Mouse (Mus musculus) brain, adult 2 months (tissue): ENCODE data around the gene Fosl1.
A peak's percentile ranks its signal among the peaks of the same experiment; 100 is the strongest.
"Not testable (repeated sequence)": the region's sequence is repeated elsewhere in the genome, so short reads cannot be mapped to it uniquely, and the experiment has no call there.

Experiments
- DNase-seq: peaks from one replicate; pipeline ENCODE4 v3.0.0; 2011; ENCODE audit warnings: low read depth, low spot score

The Fosl1 gene

DNA sequence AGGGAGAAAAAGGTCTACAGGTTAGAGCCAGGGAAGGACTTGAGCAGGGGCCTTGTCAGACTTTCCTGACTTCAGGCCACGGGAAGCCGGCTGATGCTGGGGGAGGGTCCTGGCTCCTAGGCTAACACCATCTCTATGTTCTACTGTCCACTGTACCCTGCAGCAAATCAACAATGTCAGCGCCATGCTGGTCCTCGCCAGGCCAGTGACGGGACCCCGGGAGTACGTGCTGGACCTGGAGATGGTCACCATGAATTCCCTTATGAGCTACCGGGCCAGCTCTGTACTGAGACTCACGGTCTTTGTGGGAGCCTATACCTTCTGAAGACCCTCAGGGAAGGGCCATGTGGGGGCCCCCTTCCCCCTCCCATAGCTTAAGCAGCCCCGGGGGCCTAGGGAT lies 34.1 kb downstream of the Fosl1 start:
- DNase-seq = no peak

DNA sequence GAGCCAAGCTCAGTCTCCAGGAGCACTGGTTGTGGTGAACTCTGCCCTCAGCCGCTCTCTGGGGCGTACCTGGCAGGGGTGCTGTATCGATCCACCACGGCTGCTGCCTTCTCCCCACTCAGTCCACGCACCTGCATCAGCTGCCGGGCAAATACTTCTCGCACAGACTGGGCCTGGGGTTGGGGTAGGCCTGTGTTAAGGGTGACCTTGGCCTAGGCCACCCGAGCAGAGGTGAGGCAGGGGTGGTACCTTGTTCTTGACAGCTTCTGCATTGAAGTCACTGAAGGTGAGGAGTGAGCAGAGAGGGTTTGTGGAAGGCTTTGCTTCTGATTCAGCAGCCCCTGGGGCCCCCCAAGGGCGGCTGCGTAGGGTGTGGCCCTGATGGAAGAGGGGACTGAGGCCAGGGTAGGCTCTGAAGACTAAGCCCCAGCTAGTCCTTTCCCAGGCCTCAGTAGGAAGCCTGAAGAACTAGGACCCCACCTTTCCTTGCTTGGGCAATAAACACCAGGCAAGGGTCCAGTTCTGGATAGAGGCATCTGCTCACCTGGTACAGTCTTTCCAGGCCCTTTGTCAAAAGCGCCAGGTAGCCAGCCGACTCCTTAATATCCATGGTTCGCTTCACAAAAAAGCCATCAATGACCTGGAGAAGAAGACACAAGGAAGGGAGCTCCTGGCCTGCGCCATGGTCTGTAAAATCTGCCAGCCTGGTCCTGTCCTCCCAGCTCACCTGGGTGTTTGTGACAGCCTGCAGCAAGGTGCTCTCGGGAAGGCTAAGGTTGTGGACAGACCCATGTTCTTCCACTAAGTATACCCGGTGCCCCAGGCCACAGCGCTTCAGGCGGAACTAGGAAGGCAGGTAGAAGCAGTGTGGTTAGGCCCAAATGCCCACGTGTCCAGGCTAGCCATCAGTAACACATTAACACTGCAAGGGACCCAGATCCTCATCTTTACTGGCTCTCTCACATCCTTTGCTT lies 36.3 kb downstream of the Fosl1 start:
- DNase-seq = no peak

- DNase-seq = no peak
Observed at GRCm38 (mm10) chr19:5484496-5484895, 37.1 kb downstream of the Fosl1 start.

- peak; percentile 36 for DNase-seq
Observed at GRCm38 (mm10) chr19:5485371-5485770, 38.0 kb downstream of the Fosl1 start.

DNA sequence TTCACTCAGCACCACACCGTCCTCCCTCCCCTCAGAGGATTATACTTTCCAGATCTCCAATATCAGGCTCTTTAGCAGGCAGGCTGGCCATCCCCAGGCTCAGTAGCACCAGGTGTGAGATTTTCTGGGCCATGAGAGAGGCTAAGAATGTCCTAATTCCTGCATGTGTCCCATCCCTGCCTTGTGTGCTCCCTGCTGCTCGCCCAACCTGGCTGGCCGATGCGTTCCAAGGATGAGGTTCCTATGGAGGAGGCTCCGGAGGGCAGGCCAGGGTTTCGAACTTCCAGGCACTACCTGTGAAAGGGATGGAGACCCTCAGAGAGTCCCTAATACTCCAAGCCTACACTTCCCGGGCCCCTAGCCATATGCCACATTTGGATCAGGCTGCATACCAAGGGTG lies 38.5 kb downstream of the Fosl1 start:
- peak; percentile 91 for DNase-seq

DNA sequence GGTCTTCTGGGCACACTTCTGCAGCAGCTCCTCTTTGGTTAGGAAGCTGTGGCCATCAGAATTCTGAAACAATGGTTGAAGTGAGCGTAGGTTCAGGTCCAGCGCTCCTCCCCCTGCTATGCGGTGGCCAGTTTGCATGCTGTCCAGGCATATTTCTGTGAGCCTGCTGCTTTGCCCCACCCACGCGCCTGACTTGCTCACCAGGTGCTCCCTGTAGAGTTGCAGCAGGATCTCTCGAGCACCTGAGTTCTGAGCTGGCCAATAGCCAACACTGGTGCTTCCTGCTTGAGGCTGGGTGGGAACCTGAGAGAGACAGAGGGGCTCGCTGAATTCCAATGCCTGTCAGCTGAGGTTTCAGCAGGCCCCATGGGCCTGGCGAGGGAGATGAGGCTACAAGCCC lies 38.9 kb downstream of the Fosl1 start:
- peak; percentile 75 for DNase-seq

GRCm38 (mm10) chr19:5486771-5487170 lies 39.4 kb downstream of the Fosl1 start:
- no peak for DNase-seq

DNA sequence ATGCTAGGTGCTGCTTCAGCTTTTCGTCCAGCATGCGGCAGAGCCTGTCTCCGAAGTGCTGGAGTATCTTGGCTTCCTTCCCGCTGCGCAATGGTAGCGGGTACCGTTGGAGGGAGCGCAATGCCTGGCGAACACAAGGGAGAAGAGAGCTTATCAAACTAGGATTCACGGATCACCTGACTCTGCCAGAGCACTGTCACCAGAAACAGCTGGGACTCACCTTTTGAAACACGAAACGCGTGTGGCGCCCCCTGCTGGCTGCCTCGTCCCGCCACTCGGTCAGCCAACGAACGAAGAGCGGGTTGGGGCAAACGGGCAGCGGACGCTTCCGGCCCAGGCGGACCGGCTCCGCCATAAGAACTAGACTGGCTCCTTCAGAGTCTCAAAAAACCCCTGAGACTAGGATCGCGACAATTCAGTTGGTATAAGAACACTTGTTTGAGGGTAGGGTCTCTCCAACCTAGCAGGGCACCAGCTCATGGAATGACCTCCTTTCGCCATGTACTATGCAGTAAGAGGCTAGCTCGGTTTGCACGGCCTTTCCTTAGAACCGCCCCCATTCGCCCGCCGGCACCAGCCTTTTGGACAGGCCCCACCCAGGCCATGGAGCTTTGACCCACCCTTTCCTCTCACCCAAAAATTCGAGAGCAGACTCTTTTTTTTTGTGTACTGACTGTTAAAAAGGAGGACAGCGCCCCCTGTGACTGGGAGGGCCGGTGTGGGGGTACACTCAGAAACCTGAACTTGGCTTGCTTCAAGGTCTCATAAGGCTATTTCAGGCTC lies 40.6 kb downstream of the Fosl1 start, which contains the start of gene Mus81:
TSS of gene Mus81 (minus strand) at position 635 of the 783 bp plus-strand sequence.
- peak; percentile 99 for DNase-seq

- DNase-seq = peak; percentile 99
Observed at GRCm38 (mm10) chr19:5488878-5489571, 41.7 kb downstream of the Fosl1 start.

DNA sequence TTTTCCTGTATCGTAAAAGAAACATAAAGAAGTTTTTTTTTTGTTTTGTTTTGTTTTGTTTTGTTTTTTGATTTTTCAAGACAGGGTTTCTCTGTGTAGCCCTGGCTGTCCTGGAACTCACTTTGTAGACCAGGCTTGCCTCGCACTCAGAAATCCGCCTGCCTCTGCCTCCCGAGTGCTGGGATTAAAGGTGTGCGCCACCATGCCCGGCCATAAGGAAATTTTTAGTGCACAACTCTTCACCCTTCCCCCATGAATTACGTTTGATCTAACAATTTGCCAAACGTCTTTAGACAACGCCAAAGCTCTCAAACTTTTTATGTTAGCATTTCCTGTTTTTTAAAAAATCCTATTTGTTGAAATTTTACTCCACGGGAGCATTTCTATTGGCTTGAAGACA lies 42.4 kb downstream of the Fosl1 start:
- not testable (repeated sequence) for DNase-seq

- DNase-seq = peak; percentile 99
Observed at GRCm38 (mm10) chr19:5490313-5490897, 43.1 kb downstream of the Fosl1 start, which contains the start of gene Cfl1. TSS of gene Cfl1 (plus strand) at chr19:5490455.

DNA sequence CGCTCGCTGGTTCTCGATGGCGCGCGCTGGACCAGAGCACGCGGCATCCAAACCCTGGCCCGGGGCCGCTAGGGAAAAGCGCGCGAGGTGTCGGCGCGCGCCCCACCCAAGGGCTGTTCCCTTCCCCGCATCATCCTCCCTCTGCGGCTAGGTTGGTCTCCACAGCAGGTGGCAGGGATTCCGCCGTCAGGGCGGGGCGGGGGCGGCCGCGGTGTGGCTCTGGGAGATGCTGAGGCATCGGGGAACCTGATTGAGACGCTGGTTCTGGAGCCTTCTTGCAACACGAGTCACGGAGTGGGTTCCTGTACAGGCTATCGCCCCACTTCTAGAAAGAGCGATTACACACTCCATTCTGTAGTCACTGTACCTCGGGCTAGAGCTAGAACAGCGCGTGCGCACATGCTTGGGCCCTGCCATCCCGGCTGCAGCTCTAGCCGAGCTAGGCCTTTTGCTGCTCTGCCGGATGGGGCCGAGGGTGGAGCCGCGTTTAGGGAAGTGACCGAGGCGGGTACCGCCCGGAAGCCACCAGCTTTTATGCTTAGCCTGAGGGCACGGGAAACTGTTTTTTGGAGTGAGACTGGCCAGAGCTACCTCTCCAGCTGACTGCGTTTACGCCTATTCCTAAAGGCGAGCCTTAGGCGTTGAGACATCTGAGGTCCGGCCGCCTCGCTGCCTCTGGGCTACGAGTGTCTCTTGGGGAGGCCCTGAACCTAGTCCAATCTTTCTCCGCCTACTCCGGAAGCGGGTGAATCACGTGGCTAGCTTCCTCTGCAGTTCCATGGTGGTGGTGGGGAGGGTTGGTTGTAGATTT lies 43.8 kb downstream of the Fosl1 start:
- peak; percentile 94 for DNase-seq

DNA sequence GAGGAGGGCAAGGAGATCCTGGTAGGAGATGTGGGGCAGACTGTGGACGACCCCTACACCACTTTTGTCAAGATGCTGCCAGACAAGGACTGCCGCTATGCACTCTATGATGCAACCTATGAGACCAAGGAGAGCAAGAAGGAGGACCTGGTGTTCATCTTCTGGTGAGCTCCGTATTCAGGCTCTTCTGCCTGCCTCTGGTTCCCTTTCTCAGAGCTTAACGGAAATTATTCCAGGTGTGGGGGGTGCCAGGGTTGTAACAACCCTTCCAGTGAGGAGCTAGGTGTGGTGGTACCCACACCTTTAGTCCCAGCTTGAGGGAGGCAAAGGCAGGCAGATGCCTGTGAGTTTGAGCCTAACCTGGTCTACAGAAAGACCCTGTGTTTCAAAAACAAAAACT lies 45.3 kb downstream of the Fosl1 start:
- no peak for DNase-seq

DNA sequence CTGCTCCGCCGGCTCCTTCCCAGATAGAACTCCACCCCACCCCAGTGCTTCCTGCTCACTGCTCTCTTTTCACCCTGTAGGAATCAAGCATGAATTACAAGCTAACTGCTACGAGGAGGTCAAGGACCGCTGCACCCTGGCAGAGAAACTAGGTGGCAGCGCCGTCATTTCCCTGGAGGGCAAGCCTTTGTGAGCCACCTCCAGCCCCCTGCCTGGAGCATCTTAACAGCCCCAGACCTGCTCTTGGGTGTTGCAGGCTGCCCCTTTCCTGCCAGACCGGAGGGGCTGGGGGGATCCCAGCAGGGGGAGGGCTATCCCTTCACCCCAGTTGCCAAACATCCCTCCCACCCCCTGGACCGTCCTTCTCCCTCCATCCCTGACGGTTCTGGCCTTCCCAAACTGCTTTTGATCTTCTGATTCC lies 46.0 kb downstream of the Fosl1 start:
- DNase-seq = not testable (repeated sequence)

DNA sequence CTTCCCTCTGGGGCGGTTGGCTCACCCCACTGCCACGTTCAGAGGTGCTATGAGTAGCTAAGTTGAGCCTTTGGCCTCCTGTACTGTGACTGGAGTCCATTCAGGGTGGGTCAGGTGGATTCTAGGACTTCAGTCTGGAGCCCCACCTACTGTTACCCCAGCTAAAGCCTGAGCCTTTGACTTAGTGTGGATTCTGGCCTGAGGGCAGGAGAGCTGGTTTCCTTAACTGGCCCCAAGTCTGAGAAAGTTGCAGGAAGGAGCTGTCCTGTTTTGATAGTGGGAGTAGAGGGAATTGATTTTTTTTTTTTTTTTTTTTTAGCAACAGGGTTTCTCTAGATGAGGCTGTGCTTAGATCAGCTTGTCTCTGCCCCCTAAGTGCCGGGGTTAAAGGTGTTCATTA lies 47.0 kb downstream of the Fosl1 start:
- DNase-seq = no peak

GRCm38 (mm10) chr19:5495353-5496051 lies 48.2 kb downstream of the Fosl1 start:
- no peak for DNase-seq

GRCm38 (mm10) chr19:5496052-5496370 lies 48.7 kb downstream of the Fosl1 start:
- no peak for DNase-seq

DNA sequence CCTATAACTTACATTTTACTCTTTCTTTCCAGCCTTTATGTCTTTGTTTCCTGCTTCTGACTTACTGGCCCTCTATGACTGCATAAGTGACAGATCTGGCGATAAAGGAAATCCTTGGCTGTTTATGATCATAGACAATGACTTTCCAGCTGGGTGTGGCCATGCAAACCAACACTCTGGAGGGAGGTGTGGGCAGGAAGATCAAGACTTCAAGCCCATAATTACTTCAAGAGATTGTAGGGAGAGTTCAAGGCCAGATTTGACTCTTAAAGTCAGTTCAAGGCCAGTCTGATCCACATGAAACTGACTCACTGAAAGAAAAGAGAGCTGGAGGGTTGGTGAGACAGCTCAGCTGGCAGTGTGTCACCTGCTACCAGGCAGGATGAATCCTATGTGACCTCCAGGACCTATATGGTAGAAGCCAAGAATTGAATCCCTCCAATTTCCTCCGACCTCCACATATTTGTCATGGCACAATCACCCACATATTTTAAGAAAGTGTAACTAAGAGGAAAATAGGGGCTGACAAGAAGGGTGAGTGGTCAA lies 53.1 kb downstream of the Fosl1 start:
- no peak for DNase-seq

GRCm38 (mm10) chr19:5503687-5504086 lies 56.3 kb downstream of the Fosl1 start, which contains the start of gene 1700020D05Rik:
TSS of gene 1700020D05Rik (minus strand) at chr19:5503787.
- DNase-seq = no peak
